Mouse (Mus musculus) embryo, embryonic 11 days (tissue): ENCODE measurements around the gene Calm3.
"Not testable (repeated sequence)": the region's sequence is repeated elsewhere in the genome, so short reads cannot be mapped to it uniquely, and the experiment has no call there.

ENCODE experiments used
- DNase-seq: peaks from one replicate; pipeline ENCODE4 v3.0.0-alpha.2; 2015

Calm3 gene

GRCm38 (mm10) chr7:16924037-16924834 lies at the start of gene Calm3:
Gene Calm3, minus strand, starts transcription at chr7:16924114.
- DNase-seq: peak; percentile 100

GRCm38 (mm10) chr7:16971160-16971559 lies 47.2 kb upstream of the Calm3 start:
- no peak for DNase-seq

- DNase-seq: no peak
Measured at GRCm38 (mm10) chr7:16968414-16968813, 44.5 kb upstream of the Calm3 start.

GRCm38 (mm10) chr7:16961678-16962077 lies 37.8 kb upstream of the Calm3 start:
- no peak for DNase-seq

GRCm38 (mm10) chr7:16959539-16960187 lies 35.7 kb upstream of the Calm3 start, which contains the start of gene Pnmal1:
Gene Pnmal1, plus strand, starts transcription at chr7:16959679.
- DNase-seq: peak; percentile 94

GRCm38 (mm10) chr7:16956410-16957265 lies 32.7 kb upstream of the Calm3 start:
- no peak for DNase-seq

- DNase-seq: no peak
Measured at GRCm38 (mm10) chr7:16955712-16956111, 31.8 kb upstream of the Calm3 start.

- DNase-seq: not testable (repeated sequence)
Measured at GRCm38 (mm10) chr7:16953776-16954175, 29.9 kb upstream of the Calm3 start.

GRCm38 (mm10) chr7:16950861-16951635 lies 27.1 kb upstream of the Calm3 start:
- DNase-seq: peak; percentile 89

GRCm38 (mm10) chr7:16949908-16950841 lies 26.3 kb upstream of the Calm3 start:
- peak; percentile 88 for DNase-seq

- no peak for DNase-seq
Measured at GRCm38 (mm10) chr7:16948923-16949458, 25.1 kb upstream of the Calm3 start.

- DNase-seq: peak; percentile 37
Measured at GRCm38 (mm10) chr7:16947959-16948361, 24.0 kb upstream of the Calm3 start.

- no peak for DNase-seq
Measured at GRCm38 (mm10) chr7:16947349-16947895, 23.5 kb upstream of the Calm3 start.

- no peak for DNase-seq
Measured at GRCm38 (mm10) chr7:16946441-16947348, 22.8 kb upstream of the Calm3 start.

- no peak for DNase-seq
Measured at GRCm38 (mm10) chr7:16945419-16945818, 21.5 kb upstream of the Calm3 start.

GRCm38 (mm10) chr7:16944808-16945315 lies 20.9 kb upstream of the Calm3 start:
- no peak for DNase-seq

- peak; percentile 95 for DNase-seq
Measured at GRCm38 (mm10) chr7:16944061-16944807, 20.3 kb upstream of the Calm3 start, which contains the start of gene Pnmal2. Gene Pnmal2, plus strand, starts transcription at chr7:16944682.

- DNase-seq: no peak
Measured at GRCm38 (mm10) chr7:16942861-16943260, 18.9 kb upstream of the Calm3 start.
